Mouse (Mus musculus): Measurements from ENCODE around the gene Gm960. TPM values are rescaled to one million over a fixed set of nuclear protein-coding genes. Genes with fewer than 3 reads are reported as not detected.

Gene Gm960
- polyA plus RNA-seq, 1 experiment from 2014 or later = 5.2 TPM

DNA sequence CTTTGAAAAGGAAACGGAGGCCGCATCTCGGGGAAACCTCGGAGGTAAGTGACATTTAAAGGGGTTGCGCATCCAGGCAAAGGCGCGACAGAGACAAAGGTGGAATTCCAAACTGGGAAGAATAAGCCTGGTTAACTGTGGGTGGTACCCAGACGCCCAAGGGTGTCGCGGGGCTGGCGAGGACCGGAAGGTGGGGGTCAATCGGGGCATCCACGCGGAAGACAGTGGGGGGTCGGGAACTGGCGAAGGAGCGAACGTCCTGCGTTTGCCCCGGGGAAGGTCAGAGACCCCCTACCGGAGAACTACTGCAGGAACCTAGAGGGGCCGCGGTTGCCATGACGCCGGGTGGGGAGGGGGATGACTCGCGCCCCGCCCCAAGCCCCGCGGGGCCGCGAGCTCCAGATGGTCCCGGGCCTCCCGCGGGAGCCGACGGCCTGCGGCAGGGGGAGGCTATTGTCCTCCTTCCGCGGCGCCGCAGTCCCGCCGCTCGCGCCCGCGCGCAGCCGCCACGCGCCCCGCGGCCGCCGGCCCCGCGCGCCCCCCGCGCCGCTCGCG lies 13.2 kb upstream of the Gm960 start:
- ATAC-seq (ENCODE audit: insufficient number of reproducible peaks, insufficient read depth, low FRiP score, low TSS enrichment, low read depth) = no peak
- Histone ChIP-seq H3K36me3 (no peaks in the 10 kb centered on the region), H3K27me3 (peaks cover 60% of the 10 kb centered on the region), H3K9me3 (no peaks in the 10 kb centered on the region), H3K4me1 (peaks cover 14% of the 10 kb centered on the region), H3K4me3 (peak overlapping the region; percentile 65), H3K9ac (peak overlapping the region; percentile 69), H3K27ac (no peak overlapping the region), H3K4me2 (peak overlapping the region; percentile 99)
- under 1% methylated on average over 33 of the region's 65 CpGs for WGBS

GRCm38 (mm10) chr19:4711098-4711600 lies 12.7 kb upstream of the Gm960 start, which contains the start of gene Sptbn2:
Gene Sptbn2, plus strand, starts transcription at chr19:4711167.
- 12% methylated on average over 13 of the region's 13 CpGs for WGBS
- H3K4me3 ChIP-seq = peak within 1 kb of the TSS; percentile 65
- H3K36me3 ChIP-seq = no peaks in the 10 kb centered on the region
- peaks cover 14% of the 10 kb centered on the region for H3K4me1 ChIP-seq
- ATAC-seq (ENCODE audit: insufficient number of reproducible peaks, insufficient read depth, low FRiP score, low TSS enrichment, low read depth) = no peak
- no peaks in the 10 kb centered on the region for H3K9me3 ChIP-seq
- peak within 1 kb of the TSS; percentile 69 for H3K9ac ChIP-seq
- no peak within 1 kb of the TSS for H3K27ac ChIP-seq
- peak within 1 kb of the TSS; percentile 99 for H3K4me2 ChIP-seq
- peaks cover 60% of the 10 kb centered on the region for H3K27me3 ChIP-seq

DNA sequence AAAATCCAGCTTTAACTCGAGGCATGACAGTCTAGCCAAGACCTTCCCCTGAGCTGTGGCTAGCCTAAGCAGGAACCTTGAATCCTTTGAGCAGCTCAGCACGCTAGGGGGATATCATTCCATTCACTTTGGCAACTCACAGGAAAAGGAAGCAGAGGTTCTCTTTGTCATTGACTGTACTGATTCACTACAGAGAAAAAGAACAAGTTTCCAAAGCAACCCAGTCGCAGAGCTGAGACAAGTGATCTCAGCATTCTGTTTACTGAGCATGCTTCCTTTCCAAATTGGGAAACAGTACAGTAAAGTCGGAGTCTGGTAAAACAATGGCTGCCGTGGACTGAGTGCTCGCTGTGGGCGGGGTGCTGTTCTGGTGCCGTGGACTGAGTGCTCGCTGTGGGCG lies 10.3 kb upstream of the Gm960 start:
- no peak overlapping the region for H3K4me2 ChIP-seq
- no peak overlapping the region for H3K9ac ChIP-seq
- H3K9me3 ChIP-seq = no peaks in the 10 kb centered on the region
- peaks cover 43% of the 10 kb centered on the region for H3K27me3 ChIP-seq
- H3K27ac ChIP-seq = no peak overlapping the region
- peaks cover 14% of the 10 kb centered on the region for H3K4me1 ChIP-seq
- H3K4me3 ChIP-seq = no peak overlapping the region
- WGBS = 82% methylated on average over 10 of the region's 10 CpGs
- ATAC-seq (ENCODE audit: insufficient number of reproducible peaks, insufficient read depth, low FRiP score, low TSS enrichment, low read depth) = no peak
- no peaks in the 10 kb centered on the region for H3K36me3 ChIP-seq

DNA sequence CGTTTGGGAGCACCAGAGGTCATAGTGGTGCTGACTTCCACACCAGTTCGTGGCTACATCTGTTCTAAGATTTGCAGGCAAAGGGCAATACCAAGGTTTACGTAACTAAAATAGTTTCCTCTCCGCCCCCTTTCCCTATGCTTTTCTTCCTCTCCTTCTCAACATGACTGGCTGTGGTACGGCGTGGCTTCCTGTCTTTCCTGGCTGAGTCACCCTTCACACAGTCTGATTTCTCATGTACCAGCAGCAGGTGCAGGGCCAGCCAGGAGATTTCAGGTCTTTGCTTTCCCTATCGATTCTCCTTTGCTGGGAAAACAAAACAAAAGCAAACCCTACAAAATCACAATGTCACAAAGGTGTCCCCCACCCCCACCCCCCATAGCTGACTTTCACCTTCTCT lies 2.8 kb upstream of the Gm960 start:
- H3K36me3 ChIP-seq = no peaks in the 10 kb centered on the region
- H3K9me3 ChIP-seq = no peaks in the 10 kb centered on the region
- H3K27ac ChIP-seq = no peak overlapping the region
- no peak for ATAC-seq (ENCODE audit: insufficient number of reproducible peaks, insufficient read depth, low FRiP score, low TSS enrichment, low read depth)
- 60% methylated on average over 7 of the region's 7 CpGs for WGBS
- peaks cover 12% of the 10 kb centered on the region for H3K4me1 ChIP-seq
- H3K4me3 ChIP-seq = no peak overlapping the region
- H3K4me2 ChIP-seq = no peak overlapping the region
- H3K9ac ChIP-seq = no peak overlapping the region
- H3K27me3 ChIP-seq = peaks cover 60% of the 10 kb centered on the region

DNA sequence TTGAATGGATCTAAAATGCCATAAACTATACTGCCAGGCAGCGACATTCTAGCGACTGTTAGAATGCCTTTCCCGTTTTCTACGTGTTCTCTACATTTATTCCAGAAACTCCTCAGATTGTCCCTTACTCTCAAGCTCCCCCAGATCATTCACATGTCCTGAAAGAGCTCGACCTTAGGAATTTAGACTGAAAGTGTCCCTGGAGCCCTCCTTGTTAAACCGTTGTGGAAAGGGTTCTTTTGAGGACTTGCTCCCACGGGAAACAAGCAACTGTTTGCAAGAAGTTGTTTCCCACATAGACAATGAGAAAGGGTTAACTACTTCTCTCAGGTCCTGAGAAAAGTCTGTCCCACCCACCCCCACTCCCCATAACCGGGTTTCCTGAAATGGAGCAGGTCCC lies 2.2 kb upstream of the Gm960 start:
- Histone ChIP-seq H3K4me1 (peaks cover 12% of the 10 kb centered on the region), H3K9ac (no peak overlapping the region), H3K27ac (no peak overlapping the region), H3K36me3 (no peaks in the 10 kb centered on the region), H3K4me3 (no peak overlapping the region), H3K27me3 (peaks cover 60% of the 10 kb centered on the region), H3K9me3 (no peaks in the 10 kb centered on the region), H3K4me2 (no peak overlapping the region)
- ATAC-seq (ENCODE audit: insufficient number of reproducible peaks, insufficient read depth, low FRiP score, low TSS enrichment, low read depth) = no peak
- WGBS = 71% methylated on average over 8 of the region's 8 CpGs

DNA sequence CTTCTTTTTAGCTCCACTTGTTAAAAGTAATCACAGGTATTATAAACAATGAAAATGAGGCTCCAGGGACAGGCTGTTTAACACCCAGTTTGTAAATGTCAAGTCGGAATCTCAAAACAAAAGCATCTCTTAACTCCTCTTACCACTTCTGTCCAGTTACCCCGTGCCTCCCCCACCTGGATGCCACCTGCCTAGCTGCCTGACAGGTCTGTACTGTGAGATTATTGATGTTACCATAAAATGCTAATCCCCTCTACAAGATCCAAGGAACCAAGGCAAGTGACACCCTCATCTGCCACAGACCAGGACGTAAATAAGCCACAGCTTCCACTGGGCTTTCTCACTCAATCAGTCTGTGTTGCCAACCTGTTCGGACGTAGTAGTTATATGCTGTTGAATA lies 1.4 kb upstream of the Gm960 start:
- H3K4me1 ChIP-seq = peaks cover 12% of the 10 kb centered on the region
- H3K4me2 ChIP-seq = no peak overlapping the region
- H3K4me3 ChIP-seq = no peak overlapping the region
- H3K9me3 ChIP-seq = no peaks in the 10 kb centered on the region
- no peak overlapping the region for H3K27ac ChIP-seq
- 69% methylated on average over 5 of the region's 5 CpGs for WGBS
- no peaks in the 10 kb centered on the region for H3K36me3 ChIP-seq
- ATAC-seq (ENCODE audit: insufficient number of reproducible peaks, insufficient read depth, low FRiP score, low TSS enrichment, low read depth) = no peak
- no peak overlapping the region for H3K9ac ChIP-seq
- H3K27me3 ChIP-seq = peaks cover 60% of the 10 kb centered on the region

- Histone ChIP-seq H3K4me2 (peak overlapping the region; percentile 80), H3K36me3 (no peaks in the 10 kb centered on the region), H3K4me1 (peaks cover 12% of the 10 kb centered on the region), H3K27ac (no peak overlapping the region), H3K4me3 (peak overlapping the region; percentile 59; the same call in 1 of the 2 replicates), H3K9me3 (no peaks in the 10 kb centered on the region), H3K27me3 (peaks cover 65% of the 10 kb centered on the region), H3K9ac (peak overlapping the region; percentile 70; the same call in 1 of the 2 replicates)
- WGBS = 34% methylated on average over 8 of the region's 8 CpGs
- no peak for ATAC-seq (ENCODE audit: insufficient number of reproducible peaks, insufficient read depth, low FRiP score, low TSS enrichment, low read depth)
These were observed 388 bp upstream of the Gm960 start for GRCm38 (mm10) chr19:4698856-4699255.

DNA sequence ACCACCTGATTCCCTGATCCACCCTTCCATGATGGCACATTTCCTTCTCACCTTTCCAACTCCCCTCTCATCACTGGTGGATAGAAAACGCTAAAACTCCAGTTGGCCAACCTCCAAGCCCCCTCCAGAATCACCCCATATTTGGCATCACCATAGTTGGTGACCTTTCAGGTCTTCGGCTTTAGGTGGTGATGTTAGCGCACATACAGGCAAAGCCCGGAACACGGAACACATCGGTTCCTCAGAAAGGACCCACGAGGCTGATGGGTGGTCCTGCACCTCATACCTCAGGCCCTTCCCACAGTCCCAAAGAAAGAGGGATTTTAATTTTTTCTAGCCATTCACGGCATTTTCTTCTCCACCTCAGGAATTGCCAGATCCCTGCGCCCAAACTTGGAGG lies 747 bp downstream of the Gm960 start:
- Histone ChIP-seq H3K27ac (no peak overlapping the region), H3K4me3 (peak overlapping the region; percentile 59), H3K4me1 (peaks cover 12% of the 10 kb centered on the region), H3K9me3 (no peaks in the 10 kb centered on the region), H3K4me2 (peak overlapping the region; percentile 80), H3K36me3 (no peaks in the 10 kb centered on the region), H3K27me3 (peaks cover 65% of the 10 kb centered on the region), H3K9ac (peak overlapping the region; percentile 70)
- ATAC-seq (ENCODE audit: insufficient number of reproducible peaks, insufficient read depth, low FRiP score, low TSS enrichment, low read depth) = no peak
- 72% methylated on average over 9 of the region's 9 CpGs for WGBS

- Histone ChIP-seq H3K4me3 (no peak overlapping the region), H3K4me1 (peaks cover 12% of the 10 kb centered on the region), H3K27me3 (peaks cover 59% of the 10 kb centered on the region), H3K36me3 (no peaks in the 10 kb centered on the region), H3K9ac (no peak overlapping the region), H3K4me2 (no peak overlapping the region), H3K27ac (no peak overlapping the region), H3K9me3 (no peaks in the 10 kb centered on the region)
- no peak for ATAC-seq (ENCODE audit: insufficient number of reproducible peaks, insufficient read depth, low FRiP score, low TSS enrichment, low read depth)
- WGBS = 88% methylated on average over 3 of the region's 3 CpGs
These were observed 1.3 kb downstream of the Gm960 start for GRCm38 (mm10) chr19:4697121-4697520.

GRCm38 (mm10) chr19:4694346-4694745 lies 4.1 kb downstream of the Gm960 start:
- Histone ChIP-seq H3K4me1 (peaks cover 12% of the 10 kb centered on the region), H3K9ac (no peak overlapping the region), H3K27me3 (peaks cover 36% of the 10 kb centered on the region), H3K4me2 (no peak overlapping the region), H3K27ac (no peak overlapping the region), H3K36me3 (no peaks in the 10 kb centered on the region), H3K9me3 (no peaks in the 10 kb centered on the region), H3K4me3 (no peak overlapping the region)
- 59% methylated on average over 3 of the region's 3 CpGs for WGBS
- no peak for ATAC-seq (ENCODE audit: insufficient number of reproducible peaks, insufficient read depth, low FRiP score, low TSS enrichment, low read depth)

DNA sequence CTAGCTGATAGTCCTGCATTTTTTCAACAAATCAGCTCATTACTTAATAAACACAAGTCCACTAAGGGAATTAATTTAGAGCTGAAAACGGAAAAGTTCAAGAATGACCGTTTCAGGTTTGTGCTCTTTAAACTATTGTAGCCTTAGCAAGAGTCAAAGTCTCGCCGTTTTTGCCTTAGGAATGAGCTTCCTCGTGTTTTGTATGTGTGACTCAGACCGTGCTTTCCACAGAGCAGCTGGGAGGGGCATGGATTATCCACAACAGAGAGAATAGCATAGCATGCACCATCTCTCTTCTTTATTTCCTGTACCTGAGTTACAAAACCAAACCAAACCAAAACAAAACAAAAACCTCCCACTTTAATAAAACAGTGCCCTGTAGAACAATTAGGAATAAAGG lies 26.1 kb downstream of the Gm960 start:
- 63% methylated on average over 6 of the region's 6 CpGs for WGBS

DNA sequence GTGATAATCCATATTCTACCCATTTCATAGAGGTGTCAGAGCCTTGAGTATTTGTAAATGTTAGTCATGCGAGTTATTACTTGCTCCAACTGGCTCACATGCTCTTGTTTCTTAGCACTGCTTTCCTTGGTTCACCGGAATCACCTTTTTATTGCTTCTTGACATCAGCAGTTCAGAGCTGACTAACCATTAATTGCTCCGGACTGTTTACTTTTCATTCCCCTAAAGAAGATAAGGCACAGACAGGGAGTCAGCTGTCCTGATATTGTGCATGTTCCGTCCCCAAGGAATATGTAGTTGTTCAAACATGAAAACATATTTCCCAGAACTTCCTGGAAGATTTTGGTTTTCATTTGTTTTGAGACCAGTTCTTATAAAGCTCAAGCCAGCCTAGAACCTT lies 27.7 kb downstream of the Gm960 start:
- Histone ChIP-seq H3K9ac (no peak overlapping the region), H3K36me3 (no peaks in the 10 kb centered on the region), H3K27me3 (no peaks in the 10 kb centered on the region), H3K4me1 (no peaks in the 10 kb centered on the region), H3K4me2 (no peak overlapping the region), H3K27ac (no peak overlapping the region), H3K4me3 (no peak overlapping the region), H3K9me3 (no peaks in the 10 kb centered on the region)
- no peak for ATAC-seq (ENCODE audit: insufficient number of reproducible peaks, insufficient read depth, low FRiP score, low TSS enrichment, low read depth)
- WGBS = 81% methylated on average over 4 of the region's 4 CpGs

More for the DNA sequence above, 26.1 kb downstream of the Gm960 start:
- no peak overlapping the region for H3K9ac ChIP-seq
- no peak overlapping the region for H3K4me2 ChIP-seq
- no peak overlapping the region for H3K4me3 ChIP-seq
- ATAC-seq (ENCODE audit: insufficient number of reproducible peaks, insufficient read depth, low FRiP score, low TSS enrichment, low read depth) = no peak
- no peaks in the 10 kb centered on the region for H3K36me3 ChIP-seq
- H3K9me3 ChIP-seq = no peaks in the 10 kb centered on the region
- no peaks in the 10 kb centered on the region for H3K4me1 ChIP-seq
- no peak overlapping the region for H3K27ac ChIP-seq
- H3K27me3 ChIP-seq = no peaks in the 10 kb centered on the region
